Mouse (Mus musculus) E14TG2a.4 (cell line): Measurements from ENCODE around the gene Rab29.

Experiments used
- CTCF ChIP-seq: conservative IDR thresholded peaks from 2 replicates; pipeline ENCODE4 v1.5.1; 2014; ENCODE audit warnings: low read length
- POU5F1 ChIP-seq: IDR thresholded peaks from 2 replicates; pipeline ENCODE4 v1.6.1; 2014; ENCODE audit warnings: low read length, borderline replicate concordance

GRCm38 (mm10) chr1:131843758-131844157, 23.3 kb upstream of the Rab29 start:
- TF ChIP-seq CTCF (no peak), POU5F1 (no peak)
